11 mouse cellular contexts compared by ENCODE assay signal in the genomic region with DNA sequence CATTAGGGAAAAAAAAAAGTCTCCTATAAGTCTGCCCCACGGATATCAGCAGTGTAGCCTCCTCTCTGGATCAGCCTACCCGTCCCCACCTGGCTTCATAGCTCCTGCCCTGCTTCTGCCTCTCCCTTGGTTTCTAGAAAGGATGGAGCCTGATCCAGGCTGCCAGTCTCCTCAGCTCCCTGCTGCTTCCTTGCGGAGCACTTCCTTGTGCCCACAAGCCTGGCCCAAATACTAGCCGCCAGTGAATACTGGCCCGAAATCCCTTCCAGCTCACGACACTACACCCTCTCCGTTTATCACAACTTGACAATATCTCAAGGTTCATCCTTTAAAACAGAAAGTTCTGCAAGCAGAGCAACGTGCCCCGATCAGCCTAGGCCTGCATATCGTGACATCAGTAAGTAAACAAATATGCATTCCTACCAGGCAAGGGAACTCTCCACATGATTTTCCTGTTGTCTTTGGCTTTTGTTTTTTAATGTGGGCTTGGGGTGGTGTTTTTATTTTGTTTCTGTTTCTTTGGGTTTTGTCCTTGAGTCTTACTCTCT.
DNase-seq lines count a peak whose midpoint lies in the region; ATAC-seq lines count a peak whose summit lies in the region.
"Had no signal": no experiment of that assay in that cellular context is flagged by ENCODE, and none has a peak within 500 bp of the region (broad histone marks: within the 10 kb centered on the region; RNA-seq: fewer than 3 reads in every experiment).

No protein-coding gene starts in this region.

- DNase-seq in heart, postnatal 14 days = no peak
- peak; percentile 53 for DNase-seq in urinary bladder, postnatal 14 days (ENCODE audit: low spot score)
- DNase-seq in urinary bladder, postnatal 10 days (ENCODE audit: low spot score) = no peak
- no peak for DNase-seq in spleen, postnatal 36 days (ENCODE audit: low spot score in 2 of 2)
- no peak for DNase-seq in spleen, postnatal 14 days (ENCODE audit: low spot score in 2 of 2)
- DNase-seq: thymus, adult 2 months had no signal

- no peak overlapping the region for H3K4me2 ChIP-seq in heart, embryonic 13.5 days
- H3K4me2 ChIP-seq in heart, embryonic 16.5 days (ENCODE audit: low read depth, low read length) = no peak overlapping the region
- H3K4me2 ChIP-seq: kidney, embryonic 15.5 days had no signal

- no peak overlapping the region for H3K9ac ChIP-seq in heart, embryonic 13.5 days
- H3K9ac ChIP-seq in heart, embryonic 16.5 days (ENCODE audit: low read length) = no peak overlapping the region
- H3K9ac ChIP-seq: kidney, embryonic 15.5 days had no signal

- WGBS in heart, embryonic 13.5 days = 70% methylated on average over 10 of the region's 10 CpGs
- WGBS in heart, embryonic 16.5 days = 66% methylated on average over 10 of the region's 10 CpGs

- H3K27ac ChIP-seq in heart, embryonic 13.5 days (replicated peaks) = peak overlapping the region; percentile 75
- peak overlapping the region; percentile 77 for H3K27ac ChIP-seq in heart, embryonic 16.5 days (ENCODE audit: low read length)
- H3K27ac ChIP-seq: kidney, embryonic 15.5 days had no signal

- 0 out of 2 replicates have a peak, but pooled peaks cover 3% of the 10 kb centered on the region for H3K9me3 ChIP-seq in heart, embryonic 13.5 days
- H3K9me3 ChIP-seq in heart, embryonic 16.5 days (replicated peaks; ENCODE audit: control insufficient read depth, low read length) = 0 out of 2 replicates have a peak, but pooled peaks cover 3% of the 10 kb centered on the region

- ATAC-seq in heart, embryonic 13.5 days (ENCODE audit: extremely low read depth, insufficient number of reproducible peaks, low FRiP score, low TSS enrichment) = no peak
- no peak for ATAC-seq in heart, embryonic 16.5 days (replicated peaks; ENCODE audit: extremely low read depth, insufficient read depth, low FRiP score)
- ATAC-seq in monocyte, adult 5-6 weeks (replicated peaks; ENCODE audit: insufficient number of reproducible peaks, low FRiP score, low TSS enrichment, poor library complexity, severe bottlenecking) = no peak

- H3K4me3 ChIP-seq in heart, embryonic 13.5 days = no peak overlapping the region
- no peak overlapping the region for H3K4me3 ChIP-seq in heart, embryonic 16.5 days (ENCODE audit: low read length)
- H3K4me3 ChIP-seq: kidney, embryonic 15.5 days had no signal

- no peaks in the 10 kb centered on the region for H3K36me3 ChIP-seq in heart, embryonic 13.5 days
- no peaks in the 10 kb centered on the region for H3K36me3 ChIP-seq in heart, embryonic 16.5 days (ENCODE audit: control insufficient read depth, insufficient read depth)
- H3K36me3 ChIP-seq: kidney, embryonic 15.5 days had no signal

- H3K4me1 ChIP-seq in heart, embryonic 13.5 days = peaks cover 20% of the 10 kb centered on the region
- H3K4me1 ChIP-seq in heart, embryonic 16.5 days (ENCODE audit: control insufficient read depth, insufficient read depth, low read length) = peaks cover 14% of the 10 kb centered on the region
- H3K4me1 ChIP-seq: kidney, embryonic 15.5 days had no signal

- no peaks in the 10 kb centered on the region for H3K27me3 ChIP-seq in heart, embryonic 13.5 days (replicated peaks)
- H3K27me3 ChIP-seq in heart, embryonic 16.5 days (ENCODE audit: control insufficient read depth, insufficient read depth, low read length) = no peaks in the 10 kb centered on the region
- H3K27me3 ChIP-seq: CH12.LX; kidney, embryonic 15.5 days had no signal

- intact Hi-C loops in heart, postnatal 14 days (cut with DNase I) = no loop called here
